Mouse (Mus musculus): Measurements from ENCODE around the gene Hs2st1. TPM values are rescaled to one million over a fixed set of nuclear protein-coding genes. Genes with fewer than 3 reads are reported as not detected.
"Not testable (repeated sequence)": the region's sequence is repeated elsewhere in the genome, so short reads cannot be mapped to it uniquely, and the experiment has no call there.

Hs2st1 gene
- total and polyA plus RNA-seq, 2 experiments, result 1.9 to 6.0 TPM

- not testable (repeated sequence) for H3K4me1 ChIP-seq (ENCODE audit: control insufficient read depth, insufficient read depth, low read length); H3K4me3 ChIP-seq (ENCODE audit: insufficient read depth, low read depth, low read length); H3K36me3 ChIP-seq (ENCODE audit: control insufficient read depth, insufficient read depth, low read length); H3K79me2 ChIP-seq (ENCODE audit: control insufficient read depth, insufficient read depth, low read length); H3K27me3 ChIP-seq (ENCODE audit: control insufficient read depth, insufficient read depth, low read length); H3K9ac ChIP-seq (ENCODE audit: low read depth, low read length); H3K27ac ChIP-seq (replicated peaks; ENCODE audit: insufficient read depth, low read depth, low read length)
- WGBS, result 57% methylated on average over 7 of the region's 7 CpGs
- peak; percentile 60 for DNase-seq (ENCODE audit: extremely low read depth, low read depth, low spot score)
- TF ChIP-seq CTCF (IDR thresholded peaks at IDR 0.05; ENCODE audit: low read depth, low read length), result peak; percentile 40; the same call in 1 of the 2 replicates
These were observed 35.8 kb upstream of the Hs2st1 start for GRCm38 (mm10) chr3:144605811-144606210.

DNA sequence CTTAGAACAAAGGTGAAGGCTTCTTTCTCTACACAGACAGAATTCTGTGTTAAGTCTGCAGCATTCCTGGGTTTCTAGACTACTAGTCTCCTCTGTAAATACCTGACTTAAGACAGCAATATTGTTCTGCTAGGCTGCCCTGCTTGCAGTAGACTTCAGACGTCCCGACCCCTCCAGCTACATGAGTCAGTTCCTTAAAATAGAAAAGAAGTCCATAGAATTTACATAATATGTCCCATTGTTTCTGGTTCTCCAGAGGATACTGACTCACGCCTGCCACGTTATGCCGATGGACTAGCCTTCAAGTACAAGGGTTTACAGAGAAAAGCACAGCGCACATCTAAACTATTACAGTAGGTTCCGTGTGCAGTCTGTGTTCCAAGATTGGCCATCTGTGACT, 34.2 kb upstream of the Hs2st1 start:
- Histone ChIP-seq H3K27me3 (ENCODE audit: control insufficient read depth, insufficient read depth, low read length) (no peaks in the 10 kb centered on the region), H3K4me3 (ENCODE audit: insufficient read depth, low read depth, low read length) (no peak overlapping the region), H3K27ac (replicated peaks; ENCODE audit: insufficient read depth, low read depth, low read length) (no peak overlapping the region), H3K4me1 (ENCODE audit: control insufficient read depth, insufficient read depth, low read length) (no peaks in the 10 kb centered on the region), H3K36me3 (ENCODE audit: control insufficient read depth, insufficient read depth, low read length) (0 out of 2 replicates have a peak, but pooled peaks cover 2% of the 10 kb centered on the region), H3K9ac (ENCODE audit: low read depth, low read length) (no peak overlapping the region), H3K79me2 (ENCODE audit: control insufficient read depth, insufficient read depth, low read length) (no peaks in the 10 kb centered on the region)
- 85% methylated on average over 7 of the region's 7 CpGs for WGBS
- DNase-seq (ENCODE audit: extremely low read depth, low read depth, low spot score), result no peak
- TF ChIP-seq CTCF (IDR thresholded peaks at IDR 0.05; ENCODE audit: low read depth, low read length), result no peak
- TF ChIP-seq POLR2A (IDR thresholded peaks at IDR 0.05; ENCODE audit: extremely low read depth, insufficient read depth, low read length), result no peak

- Histone ChIP-seq H3K27me3 (ENCODE audit: control insufficient read depth, insufficient read depth, low read length) (no peaks in the 10 kb centered on the region), H3K79me2 (ENCODE audit: control insufficient read depth, insufficient read depth, low read length) (no peaks in the 10 kb centered on the region), H3K27ac (replicated peaks; ENCODE audit: insufficient read depth, low read depth, low read length) (no peak overlapping the region), H3K4me1 (ENCODE audit: control insufficient read depth, insufficient read depth, low read length) (no peaks in the 10 kb centered on the region), H3K9ac (ENCODE audit: low read depth, low read length) (no peak overlapping the region), H3K36me3 (ENCODE audit: control insufficient read depth, insufficient read depth, low read length) (0 out of 2 replicates have a peak, but pooled peaks cover 2% of the 10 kb centered on the region), H3K4me3 (ENCODE audit: insufficient read depth, low read depth, low read length) (no peak overlapping the region)
- TF ChIP-seq POLR2A (IDR thresholded peaks at IDR 0.05; ENCODE audit: extremely low read depth, insufficient read depth, low read length) (no peak), CTCF (IDR thresholded peaks at IDR 0.05; ENCODE audit: low read depth, low read length) (no peak)
- whole genome bisulfite sequencing, result 56% methylated on average over 3 of the region's 3 CpGs
- DNase-seq (ENCODE audit: extremely low read depth, low read depth, low spot score), result no peak
These were observed 33.6 kb upstream of the Hs2st1 start for GRCm38 (mm10) chr3:144603558-144603957.

DNA sequence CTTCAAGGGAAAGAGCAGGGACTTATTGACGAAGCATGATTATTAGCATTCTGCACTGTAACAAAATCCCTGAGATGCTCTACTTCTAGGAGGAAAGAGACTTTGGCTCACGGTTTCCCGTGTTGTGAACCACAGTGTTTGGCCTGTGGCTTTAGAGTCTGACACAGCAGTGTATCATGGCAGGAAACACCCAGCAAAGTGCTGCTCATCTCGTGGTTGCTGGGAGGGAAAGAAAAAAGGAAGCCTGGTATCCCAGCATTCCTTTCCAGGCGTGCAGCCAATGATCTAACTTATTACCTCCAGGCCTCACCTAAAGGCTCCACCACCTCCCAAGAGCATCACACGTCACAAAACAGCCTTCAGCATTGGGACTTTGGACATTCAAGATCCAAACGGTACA, 32.8 kb upstream of the Hs2st1 start:
- H3K4me1 ChIP-seq (ENCODE audit: control insufficient read depth, insufficient read depth, low read length), result no peaks in the 10 kb centered on the region
- 82% methylated on average over 7 of the region's 7 CpGs for WGBS
- no peak overlapping the region for H3K27ac ChIP-seq (replicated peaks; ENCODE audit: insufficient read depth, low read depth, low read length)
- no peak for DNase-seq (ENCODE audit: extremely low read depth, low read depth, low spot score)
- no peaks in the 10 kb centered on the region for H3K27me3 ChIP-seq (ENCODE audit: control insufficient read depth, insufficient read depth, low read length)
- no peaks in the 10 kb centered on the region for H3K79me2 ChIP-seq (ENCODE audit: control insufficient read depth, insufficient read depth, low read length)
- H3K36me3 ChIP-seq (ENCODE audit: control insufficient read depth, insufficient read depth, low read length), result peaks cover 6% of the 10 kb centered on the region; the same call in 1 of the 2 replicates
- no peak overlapping the region for H3K9ac ChIP-seq (ENCODE audit: low read depth, low read length)
- TF ChIP-seq POLR2A (IDR thresholded peaks at IDR 0.05; ENCODE audit: extremely low read depth, insufficient read depth, low read length) (no peak), CTCF (IDR thresholded peaks at IDR 0.05; ENCODE audit: low read depth, low read length) (no peak)
- H3K4me3 ChIP-seq (ENCODE audit: insufficient read depth, low read depth, low read length), result no peak overlapping the region

DNA sequence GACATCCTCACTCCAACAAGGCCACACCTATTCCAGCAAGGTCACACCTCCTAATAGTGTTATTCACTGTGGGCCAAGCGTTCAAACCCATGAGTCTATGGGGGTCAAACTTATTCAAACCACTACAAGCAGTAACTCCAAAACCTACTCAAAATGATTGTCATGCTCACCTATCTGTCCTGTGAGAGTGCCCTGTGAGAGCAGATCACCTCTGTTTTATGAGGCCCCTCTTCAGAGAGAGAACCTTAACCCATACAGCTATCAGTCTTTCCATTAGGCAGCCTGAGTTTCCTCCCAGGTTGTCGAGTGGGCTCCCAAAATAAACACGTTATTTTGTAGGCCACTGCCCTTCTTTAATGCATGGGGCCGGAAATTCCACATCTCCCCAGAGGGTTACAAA, 32.4 kb upstream of the Hs2st1 start:
- Histone ChIP-seq H3K36me3 (ENCODE audit: control insufficient read depth, insufficient read depth, low read length) (peaks cover 8% of the 10 kb centered on the region), H3K9ac (ENCODE audit: low read depth, low read length) (no peak overlapping the region), H3K4me3 (ENCODE audit: insufficient read depth, low read depth, low read length) (no peak overlapping the region), H3K79me2 (ENCODE audit: control insufficient read depth, insufficient read depth, low read length) (no peaks in the 10 kb centered on the region), H3K4me1 (ENCODE audit: control insufficient read depth, insufficient read depth, low read length) (no peaks in the 10 kb centered on the region), H3K27me3 (ENCODE audit: control insufficient read depth, insufficient read depth, low read length) (no peaks in the 10 kb centered on the region), H3K27ac (replicated peaks; ENCODE audit: insufficient read depth, low read depth, low read length) (no peak overlapping the region)
- WGBS, result 83% methylated on average over 4 of the region's 4 CpGs
- no peak for DNase-seq (ENCODE audit: extremely low read depth, low read depth, low spot score)
- no peak for TF ChIP-seq POLR2A (IDR thresholded peaks at IDR 0.05; ENCODE audit: extremely low read depth, insufficient read depth, low read length)

- 85% methylated on average over 12 of the region's 12 CpGs for WGBS
- no peak overlapping the region for H3K9ac ChIP-seq (ENCODE audit: low read depth, low read length)
- DNase-seq (ENCODE audit: extremely low read depth, low read depth, low spot score), result no peak
- no peaks in the 10 kb centered on the region; the same call in 1 of the 2 replicates for H3K79me2 ChIP-seq (ENCODE audit: control insufficient read depth, insufficient read depth, low read length)
- H3K4me1 ChIP-seq (ENCODE audit: control insufficient read depth, insufficient read depth, low read length), result no peaks in the 10 kb centered on the region
- TF ChIP-seq CTCF (IDR thresholded peaks at IDR 0.05; ENCODE audit: low read depth, low read length) (no peak), POLR2A (IDR thresholded peaks at IDR 0.05; ENCODE audit: extremely low read depth, insufficient read depth, low read length) (no peak)
- no peak overlapping the region for H3K27ac ChIP-seq (replicated peaks; ENCODE audit: insufficient read depth, low read depth, low read length)
- H3K4me3 ChIP-seq (ENCODE audit: insufficient read depth, low read depth, low read length), result no peak overlapping the region
- no peaks in the 10 kb centered on the region for H3K27me3 ChIP-seq (ENCODE audit: control insufficient read depth, insufficient read depth, low read length)
- H3K36me3 ChIP-seq (ENCODE audit: control insufficient read depth, insufficient read depth, low read length), result peaks cover 27% of the 10 kb centered on the region
These were observed 27.9 kb upstream of the Hs2st1 start for GRCm38 (mm10) chr3:144597790-144598467.
